Mouse (Mus musculus): ENCODE data around the gene Ovol1. TPM values are rescaled to one million over a fixed set of nuclear protein-coding genes. Genes with fewer than 3 reads are reported as not detected.

The Ovol1 gene
- polyA plus RNA-seq, 1 experiment from 2014 or later: 0.62 TPM

DNA sequence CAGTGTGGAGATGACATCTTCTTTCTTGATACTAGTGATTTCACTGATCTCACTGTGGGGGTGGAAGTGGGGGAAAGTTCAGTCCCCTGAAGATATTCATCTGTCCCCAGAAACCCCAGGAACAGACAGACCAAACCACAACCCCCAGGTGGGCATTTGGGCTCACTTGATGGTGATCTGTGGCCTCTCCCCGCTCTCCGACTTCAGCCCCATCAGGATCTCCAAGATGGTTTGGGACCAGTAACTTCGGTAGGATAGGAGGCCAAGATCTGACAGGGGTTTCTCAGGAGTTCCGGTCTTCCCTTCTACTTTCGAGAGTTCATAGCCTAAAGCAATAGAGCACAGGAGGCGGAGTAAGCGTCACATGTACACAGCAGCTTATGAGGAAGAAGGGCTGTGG is 43.2 kb upstream of the Ovol1 start:
- no peaks in the 10 kb centered on the region for H3K27me3 ChIP-seq (ENCODE audit: control insufficient read depth, insufficient read depth, low read length)
- H3K27ac ChIP-seq (replicated peaks; ENCODE audit: low read depth, low read length): no peak overlapping the region
- no peak overlapping the region for H3K4me3 ChIP-seq (ENCODE audit: low read depth, low read length)
- no peak overlapping the region for H3K4me2 ChIP-seq (ENCODE audit: low read depth, low read length)
- H3K9ac ChIP-seq (replicated peaks; ENCODE audit: low read length): no peak overlapping the region; the same call in 1 of the 2 replicates
- WGBS: 80% methylated on average over 7 of the region's 7 CpGs
- no peaks in the 10 kb centered on the region; the same call in none of the 2 replicates for H3K4me1 ChIP-seq (ENCODE audit: control insufficient read depth, insufficient read depth, low read length)
- peaks cover 10% of the 10 kb centered on the region for H3K36me3 ChIP-seq (replicated peaks; ENCODE audit: control insufficient read depth, insufficient read depth, low read depth, low read length)
- DNase-seq (ENCODE audit: low spot score) (no peak), ATAC-seq (replicated peaks; ENCODE audit: insufficient number of reproducible peaks, low FRiP score, low TSS enrichment, low read depth) (no peak)
- H3K9me3 ChIP-seq (replicated peaks; ENCODE audit: control insufficient read depth, low read length): no peaks in the 10 kb centered on the region

DNA sequence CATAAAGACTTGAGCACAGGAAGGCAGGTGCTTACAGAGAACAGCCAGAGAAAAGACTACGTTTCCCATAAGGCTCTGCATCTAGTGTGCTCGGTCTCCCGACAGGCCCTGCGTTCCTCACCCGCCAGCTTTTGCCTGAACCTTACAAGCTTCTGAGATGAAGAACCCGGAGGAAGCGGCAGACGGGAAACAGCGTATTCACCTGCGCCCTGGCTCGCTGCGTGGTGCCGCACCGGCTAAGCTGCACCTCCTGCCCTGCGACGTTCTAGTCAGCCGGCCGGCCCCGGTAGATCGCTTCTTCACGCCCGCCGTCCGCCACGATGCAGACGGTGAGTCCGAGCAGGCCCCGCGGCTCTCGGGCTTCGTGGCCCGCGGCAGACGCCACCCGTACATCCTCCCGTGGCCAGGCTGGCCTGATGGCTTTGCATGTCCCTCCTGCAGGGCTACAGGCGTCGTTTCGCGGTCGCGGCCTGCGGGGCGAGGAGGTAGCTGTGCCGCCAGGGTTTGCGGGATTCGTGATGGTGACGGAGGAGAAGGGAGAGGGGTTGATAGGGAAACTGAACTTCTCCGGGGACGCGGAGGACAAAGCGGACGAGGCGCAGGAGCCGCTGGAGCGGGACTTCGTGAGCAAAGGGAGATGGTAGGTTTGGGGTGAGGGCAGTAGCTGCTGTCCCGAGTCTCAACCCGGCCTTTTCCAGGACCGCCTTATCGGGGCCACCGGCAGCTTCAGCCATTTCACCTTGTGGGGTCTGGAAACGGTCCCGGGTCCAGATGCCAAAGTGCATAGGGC is 41.5 kb upstream of the Ovol1 start, which contains the start of gene Rnaseh2c:
Gene Rnaseh2c (plus strand): TSS at position 122 of the 790 bp plus-strand sequence.
- Histone ChIP-seq H3K4me1 (ENCODE audit: control insufficient read depth, insufficient read depth, low read length) (no peaks in the 10 kb centered on the region; the same call in none of the 2 replicates), H3K36me3 (replicated peaks; ENCODE audit: control insufficient read depth, insufficient read depth, low read depth, low read length) (peaks cover 10% of the 10 kb centered on the region), H3K4me2 (ENCODE audit: low read depth, low read length) (peak within 1 kb of the TSS; percentile 87), H3K9ac (replicated peaks; ENCODE audit: low read length) (peak within 1 kb of the TSS; percentile 97), H3K27me3 (ENCODE audit: control insufficient read depth, insufficient read depth, low read length) (no peaks in the 10 kb centered on the region), H3K9me3 (replicated peaks; ENCODE audit: control insufficient read depth, low read length) (no peaks in the 10 kb centered on the region), H3K4me3 (ENCODE audit: low read depth, low read length) (peak within 1 kb of the TSS; percentile 95), H3K27ac (replicated peaks; ENCODE audit: low read depth, low read length) (peak within 1 kb of the TSS; percentile 80)
- WGBS: under 1% methylated on average over 64 of the region's 64 CpGs
- DNase-seq (ENCODE audit: low spot score) (peak; percentile 92), ATAC-seq (replicated peaks; ENCODE audit: insufficient number of reproducible peaks, low FRiP score, low TSS enrichment, low read depth) (peak; percentile 51)

DNA sequence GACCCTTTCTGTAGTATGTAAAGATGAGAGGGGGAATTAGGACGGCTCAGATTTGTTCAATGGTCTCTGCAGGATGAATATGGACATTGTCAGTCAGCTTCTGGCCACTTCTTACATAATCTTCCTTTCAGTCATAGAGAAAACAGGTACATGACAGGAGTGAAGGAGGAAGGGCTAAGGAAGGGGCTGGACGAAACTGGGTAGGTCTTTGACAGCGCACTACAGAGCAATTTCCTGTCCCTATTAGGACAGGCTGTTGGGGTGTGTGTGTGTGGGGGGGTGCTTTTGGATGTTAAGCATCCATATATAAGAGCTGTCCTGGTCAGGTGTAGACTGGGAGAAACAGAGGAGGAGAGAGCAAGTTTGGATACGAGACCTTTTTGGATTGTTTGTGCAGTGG is 38.8 kb upstream of the Ovol1 start:
- Histone ChIP-seq H3K36me3 (replicated peaks; ENCODE audit: control insufficient read depth, insufficient read depth, low read depth, low read length) (peaks cover 5% of the 10 kb centered on the region), H3K27me3 (ENCODE audit: control insufficient read depth, insufficient read depth, low read length) (no peaks in the 10 kb centered on the region), H3K4me3 (ENCODE audit: low read depth, low read length) (no peak overlapping the region), H3K4me2 (ENCODE audit: low read depth, low read length) (no peak overlapping the region), H3K9ac (replicated peaks; ENCODE audit: low read length) (no peak overlapping the region), H3K4me1 (ENCODE audit: control insufficient read depth, insufficient read depth, low read length) (no peaks in the 10 kb centered on the region; the same call in 1 of the 2 replicates), H3K27ac (replicated peaks; ENCODE audit: low read depth, low read length) (no peak overlapping the region), H3K9me3 (replicated peaks; ENCODE audit: control insufficient read depth, low read length) (no peaks in the 10 kb centered on the region)
- ATAC-seq (replicated peaks; ENCODE audit: insufficient number of reproducible peaks, low FRiP score, low TSS enrichment, low read depth) (no peak), DNase-seq (ENCODE audit: low spot score) (no peak)
- WGBS: 74% methylated on average over 4 of the region's 4 CpGs

DNA sequence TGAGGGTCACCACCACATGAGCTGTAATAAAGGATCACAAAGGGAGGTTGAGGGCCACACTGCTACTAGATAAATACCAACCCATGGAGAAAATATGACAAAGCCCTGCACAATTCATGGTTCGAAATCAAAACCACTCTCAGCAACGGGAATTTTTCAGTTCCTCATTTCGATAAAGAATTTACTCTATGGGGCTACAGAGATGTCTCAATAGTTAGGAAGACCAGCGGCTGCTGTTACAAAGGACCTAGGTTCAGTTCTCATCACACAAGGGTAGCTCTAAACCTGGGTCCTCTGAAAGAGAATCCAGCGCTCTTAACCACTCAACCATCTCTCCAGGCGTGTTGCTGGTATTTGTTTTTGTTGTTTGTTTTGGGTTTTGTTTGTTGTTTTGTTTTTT is 31.4 kb upstream of the Ovol1 start:
- H3K27ac ChIP-seq (replicated peaks; ENCODE audit: low read depth, low read length): no peak overlapping the region
- WGBS: 90% methylated on average over 6 of the region's 6 CpGs
- H3K27me3 ChIP-seq (ENCODE audit: control insufficient read depth, insufficient read depth, low read length): no peaks in the 10 kb centered on the region
- no peaks in the 10 kb centered on the region for H3K9me3 ChIP-seq (replicated peaks; ENCODE audit: control insufficient read depth, low read length)
- DNase-seq (ENCODE audit: low spot score) (no peak), ATAC-seq (replicated peaks; ENCODE audit: insufficient number of reproducible peaks, low FRiP score, low TSS enrichment, low read depth) (no peak)
- no peak overlapping the region for H3K4me2 ChIP-seq (ENCODE audit: low read depth, low read length)
- H3K36me3 ChIP-seq (replicated peaks; ENCODE audit: control insufficient read depth, insufficient read depth, low read depth, low read length): no peaks in the 10 kb centered on the region
- no peak overlapping the region for H3K9ac ChIP-seq (replicated peaks; ENCODE audit: low read length)
- H3K4me3 ChIP-seq (ENCODE audit: low read depth, low read length): no peak overlapping the region
- no peaks in the 10 kb centered on the region for H3K4me1 ChIP-seq (ENCODE audit: control insufficient read depth, insufficient read depth, low read length)

DNA sequence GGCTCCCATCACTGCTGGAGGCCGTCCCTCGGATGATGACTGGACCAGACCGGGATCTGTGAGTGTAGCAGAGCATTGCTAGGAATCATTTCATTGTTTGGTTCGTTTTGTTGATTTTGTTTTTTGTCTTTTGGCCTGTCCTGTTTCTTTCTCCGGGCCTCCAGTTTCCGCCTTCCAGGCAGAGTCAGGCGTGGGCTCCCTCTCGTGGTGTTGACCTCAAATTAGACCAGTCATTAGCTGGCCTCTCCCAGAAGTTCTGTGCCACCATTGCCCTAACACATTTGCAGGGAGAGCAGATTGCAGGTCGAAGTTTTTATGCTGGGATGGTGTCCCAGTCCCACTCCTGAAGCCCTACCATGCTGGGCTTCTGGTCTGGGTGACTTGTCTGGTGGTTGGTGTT is 28.7 kb upstream of the Ovol1 start:
- 77% methylated on average over 9 of the region's 9 CpGs for WGBS
- H3K9me3 ChIP-seq (replicated peaks; ENCODE audit: control insufficient read depth, low read length): no peaks in the 10 kb centered on the region
- no peaks in the 10 kb centered on the region for H3K4me1 ChIP-seq (ENCODE audit: control insufficient read depth, insufficient read depth, low read length)
- ATAC-seq (replicated peaks; ENCODE audit: insufficient number of reproducible peaks, low FRiP score, low TSS enrichment, low read depth) (no peak), DNase-seq (ENCODE audit: low spot score) (no peak)
- no peak overlapping the region for H3K27ac ChIP-seq (replicated peaks; ENCODE audit: low read depth, low read length)
- H3K4me3 ChIP-seq (ENCODE audit: low read depth, low read length): no peak overlapping the region
- no peak overlapping the region for H3K4me2 ChIP-seq (ENCODE audit: low read depth, low read length)
- H3K27me3 ChIP-seq (ENCODE audit: control insufficient read depth, insufficient read depth, low read length): no peaks in the 10 kb centered on the region
- H3K36me3 ChIP-seq (replicated peaks; ENCODE audit: control insufficient read depth, insufficient read depth, low read depth, low read length): no peaks in the 10 kb centered on the region
- H3K9ac ChIP-seq (replicated peaks; ENCODE audit: low read length): no peak overlapping the region

DNA sequence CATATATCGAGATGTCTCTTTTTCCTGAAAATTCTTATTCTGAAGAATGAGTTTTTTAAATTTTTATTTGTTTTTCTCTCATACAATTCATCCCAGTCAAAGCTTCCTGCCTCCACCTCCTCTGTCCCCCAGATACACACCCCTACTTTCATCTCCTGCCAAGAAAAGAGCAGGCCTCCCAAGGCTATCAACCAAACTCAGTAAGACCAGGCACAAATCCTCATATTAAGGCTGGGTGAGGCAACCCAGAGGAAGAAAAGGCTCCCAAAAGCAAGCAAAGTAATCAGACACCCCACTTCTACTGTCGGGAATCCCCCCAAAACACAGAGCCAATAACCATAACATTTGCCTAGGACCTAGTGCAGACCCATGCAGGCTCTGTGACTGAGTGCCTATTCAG is 21.5 kb upstream of the Ovol1 start:
- Histone ChIP-seq H3K36me3 (replicated peaks; ENCODE audit: control insufficient read depth, insufficient read depth, low read depth, low read length) (no peaks in the 10 kb centered on the region), H3K27ac (replicated peaks; ENCODE audit: low read depth, low read length) (no peak overlapping the region), H3K4me3 (ENCODE audit: low read depth, low read length) (no peak overlapping the region), H3K9ac (replicated peaks; ENCODE audit: low read length) (no peak overlapping the region), H3K4me2 (ENCODE audit: low read depth, low read length) (no peak overlapping the region), H3K9me3 (replicated peaks; ENCODE audit: control insufficient read depth, low read length) (no peaks in the 10 kb centered on the region), H3K4me1 (ENCODE audit: control insufficient read depth, insufficient read depth, low read length) (no peaks in the 10 kb centered on the region), H3K27me3 (ENCODE audit: control insufficient read depth, insufficient read depth, low read length) (no peaks in the 10 kb centered on the region)
- ATAC-seq (replicated peaks; ENCODE audit: insufficient number of reproducible peaks, low FRiP score, low TSS enrichment, low read depth) (no peak), DNase-seq (ENCODE audit: low spot score) (no peak)
- WGBS: 85% methylated on average over 2 of the region's 2 CpGs

DNA sequence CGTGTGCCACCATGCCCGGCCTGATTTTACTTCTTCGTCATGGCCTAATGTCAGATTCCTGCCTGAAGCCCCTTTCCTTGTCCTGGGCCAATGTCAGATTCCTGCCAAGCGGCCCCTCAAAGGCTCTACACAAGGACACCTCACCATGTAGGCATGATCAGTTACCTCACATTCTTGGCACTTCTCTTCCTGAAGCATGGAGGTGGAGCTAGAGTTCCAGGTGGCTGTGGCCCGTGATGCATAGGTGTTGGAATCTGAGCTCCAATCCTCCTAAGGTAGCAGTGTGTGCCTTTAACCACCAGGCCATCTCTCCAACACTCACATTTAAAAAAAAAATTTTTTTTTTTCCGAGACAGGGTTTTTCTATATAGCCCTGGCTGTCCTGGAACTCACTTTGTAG is 20.3 kb upstream of the Ovol1 start:
- no peak overlapping the region for H3K27ac ChIP-seq (replicated peaks; ENCODE audit: low read depth, low read length)
- H3K36me3 ChIP-seq (replicated peaks; ENCODE audit: control insufficient read depth, insufficient read depth, low read depth, low read length): no peaks in the 10 kb centered on the region
- WGBS: 83% methylated on average over 6 of the region's 6 CpGs
- no peak for ATAC-seq (replicated peaks; ENCODE audit: insufficient number of reproducible peaks, low FRiP score, low TSS enrichment, low read depth)
- H3K4me1 ChIP-seq (ENCODE audit: control insufficient read depth, insufficient read depth, low read length): no peaks in the 10 kb centered on the region
- H3K27me3 ChIP-seq (ENCODE audit: control insufficient read depth, insufficient read depth, low read length): no peaks in the 10 kb centered on the region
- no peak overlapping the region for H3K4me3 ChIP-seq (ENCODE audit: low read depth, low read length)
- no peak overlapping the region for H3K9ac ChIP-seq (replicated peaks; ENCODE audit: low read length)
- no peaks in the 10 kb centered on the region for H3K9me3 ChIP-seq (replicated peaks; ENCODE audit: control insufficient read depth, low read length)
- DNase-seq (ENCODE audit: low spot score): no peak
- no peak overlapping the region for H3K4me2 ChIP-seq (ENCODE audit: low read depth, low read length)

DNA sequence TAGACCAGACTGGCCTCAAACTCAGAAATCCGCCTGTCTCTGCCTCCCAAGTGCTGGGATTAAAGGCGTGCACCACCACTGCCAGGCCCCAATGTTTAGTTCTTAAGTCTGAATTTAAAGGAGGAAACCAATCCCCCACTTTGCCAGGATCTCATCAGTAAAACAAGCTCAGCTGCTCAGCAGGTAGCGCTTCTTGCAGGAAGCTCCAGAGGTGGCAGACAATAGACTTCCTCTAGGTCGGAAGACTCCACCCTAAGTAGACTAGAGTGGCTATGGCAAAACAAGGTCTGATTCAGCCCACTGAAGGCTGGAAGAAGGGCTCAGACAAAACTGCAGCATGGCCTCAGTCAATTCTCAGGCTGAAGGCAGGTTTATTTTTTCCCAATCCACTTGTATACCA is 19.5 kb upstream of the Ovol1 start:
- no peak overlapping the region for H3K4me3 ChIP-seq (ENCODE audit: low read depth, low read length)
- H3K9ac ChIP-seq (replicated peaks; ENCODE audit: low read length): no peak overlapping the region
- WGBS: 60% methylated on average over 4 of the region's 4 CpGs
- H3K4me1 ChIP-seq (ENCODE audit: control insufficient read depth, insufficient read depth, low read length): no peaks in the 10 kb centered on the region
- DNase-seq (ENCODE audit: low spot score) (no peak), ATAC-seq (replicated peaks; ENCODE audit: insufficient number of reproducible peaks, low FRiP score, low TSS enrichment, low read depth) (no peak)
- H3K27me3 ChIP-seq (ENCODE audit: control insufficient read depth, insufficient read depth, low read length): no peaks in the 10 kb centered on the region
- no peaks in the 10 kb centered on the region for H3K9me3 ChIP-seq (replicated peaks; ENCODE audit: control insufficient read depth, low read length)
- no peaks in the 10 kb centered on the region for H3K36me3 ChIP-seq (replicated peaks; ENCODE audit: control insufficient read depth, insufficient read depth, low read depth, low read length)
- no peak overlapping the region for H3K4me2 ChIP-seq (ENCODE audit: low read depth, low read length)
- no peak overlapping the region for H3K27ac ChIP-seq (replicated peaks; ENCODE audit: low read depth, low read length)

Measured in embryonic facial prominence, embryonic 11.5 days (tissue).